Mouse (Mus musculus) heart, embryonic 16.5 days (tissue): ENCODE measurements around the gene Gphb5. TPM values are rescaled to one million over a fixed set of nuclear protein-coding genes. Genes with fewer than 3 reads are reported as not detected.

Experiments used
- ATAC-seq: fragments of 200-750 bp; cut with Nextera tagmentation; replicated peaks from 2 replicates; pipeline ENCODE4 v1.8.0; 2017; ENCODE audit warnings: moderate number of reproducible peaks; ENCODE audit not compliant: insufficient read depth, low FRiP score; ENCODE audit errors: extremely low read depth
- H3K27ac ChIP-seq: fragments of 300-500 bp; sonication (generic); 2 replicates; pipeline ENCODE4 v1.5.1; 2014; ENCODE audit warnings: mild to moderate bottlenecking, low read length, control low read depth, moderate library complexity
- H3K27me3 ChIP-seq: fragments of 300-500 bp; sonication (generic); 2 replicates; pipeline ENCODE4 v1.6.1; 2014; ENCODE audit warnings: low read length, mixed read lengths; ENCODE audit not compliant: control insufficient read depth, insufficient read depth
- H3K36me3 ChIP-seq: fragments of 300-500 bp; sonication (generic); 2 replicates; pipeline ENCODE4 v1.6.1; 2014; ENCODE audit not compliant: control insufficient read depth, insufficient read depth
- H3K4me1 ChIP-seq: fragments of 300-500 bp; sonication (generic); 2 replicates; pipeline ENCODE4 v1.6.1; 2014; ENCODE audit warnings: low read length, mixed read lengths; ENCODE audit not compliant: control insufficient read depth, insufficient read depth
- H3K4me2 ChIP-seq: fragments of 300-500 bp; sonication (generic); 2 replicates; pipeline ENCODE4 v1.6.1; 2014; ENCODE audit warnings: low read depth, mild to moderate bottlenecking, control low read depth, low read length
- H3K4me3 ChIP-seq: fragments of 300-500 bp; sonication (generic); 2 replicates; pipeline ENCODE4 v1.5.1; 2014; ENCODE audit warnings: mild to moderate bottlenecking, control low read depth, low read length
- H3K9ac ChIP-seq: fragments of 300-500 bp; sonication (generic); 2 replicates; pipeline ENCODE4 v1.6.1; 2014; ENCODE audit warnings: low read length, control low read depth
- H3K9me3 ChIP-seq: fragments of 300-500 bp; sonication (generic); replicated peaks from 2 replicates; pipeline ENCODE4 v1.6.1; 2016; ENCODE audit warnings: low read length; ENCODE audit not compliant: control insufficient read depth
- WGBS: fragments of 180-500 bp; shearing (Covaris S2); extraction: QIAGEN DNeasy Blood & Tissue Kit; methylation state at CpG from one replicate; pipeline ENCODE4 v1.1.7; 2014; 5-methylcytosine and 5-hydroxymethylcytosine counted together
- polyA plus RNA-seq: library from polyadenylated mRNA; unstranded; fragments of >200 nt; fragmentation: Nextera tagmentation; extraction: Ambion mirVana; gene quantifications from 2 replicates; pipeline ENCODE4 v1.2.1, GENCODE M21; 2015

Gene Gphb5
- polyA plus RNA-seq, 1 experiment from 2014 or later, result 0.08 TPM

GRCm38 (mm10) chr12:75365621-75366124 is 50.9 kb downstream of the Gphb5 start:
- H3K27me3 ChIP-seq, result no peaks in the 10 kb centered on the region
- 73% methylated on average over 14 of the region's 14 CpGs for WGBS
- H3K9ac ChIP-seq, result no peak overlapping the region
- peaks cover 6% of the 10 kb centered on the region; the same call in 1 of the 2 replicates for H3K4me1 ChIP-seq
- H3K27ac ChIP-seq, result no peak overlapping the region
- no peaks in the 10 kb centered on the region for H3K9me3 ChIP-seq
- H3K36me3 ChIP-seq, result no peaks in the 10 kb centered on the region; the same call in none of the 2 replicates
- no peak overlapping the region for H3K4me2 ChIP-seq
- H3K4me3 ChIP-seq, result no peak overlapping the region
- no peak for ATAC-seq

GRCm38 (mm10) chr12:75364416-75364815 is 52.2 kb downstream of the Gphb5 start:
- 91% methylated on average over 4 of the region's 4 CpGs for WGBS
- Histone ChIP-seq H3K4me2 (no peak overlapping the region), H3K27ac (no peak overlapping the region), H3K9me3 (no peaks in the 10 kb centered on the region), H3K36me3 (no peaks in the 10 kb centered on the region; the same call in none of the 2 replicates), H3K4me1 (peaks cover 9% of the 10 kb centered on the region), H3K4me3 (no peak overlapping the region), H3K9ac (no peak overlapping the region), H3K27me3 (no peaks in the 10 kb centered on the region)
- no peak for ATAC-seq

- Histone ChIP-seq H3K9me3 (no peaks in the 10 kb centered on the region), H3K27ac (no peak overlapping the region), H3K4me3 (no peak overlapping the region), H3K36me3 (no peaks in the 10 kb centered on the region; the same call in none of the 2 replicates), H3K27me3 (no peaks in the 10 kb centered on the region), H3K9ac (no peak overlapping the region), H3K4me1 (peaks cover 8% of the 10 kb centered on the region), H3K4me2 (no peak overlapping the region)
- 88% methylated on average over 16 of the region's 16 CpGs for WGBS
- ATAC-seq, result no peak
Measured at GRCm38 (mm10) chr12:75362456-75362855, 54.1 kb downstream of the Gphb5 start.

Other genes starting within 250 kb of the Gphb5 start
- not detected in 2 replicates for gene Kcnh5, start 239.4 kb downstream of the Gphb5 start, polyA plus RNA-seq
- 42.7 and 47.2 TPM in 2 replicates for gene Rhoj, start 108.5 kb downstream of the Gphb5 start, polyA plus RNA-seq
- gene Ppp2r5e, start 179.5 kb upstream of the Gphb5 start, polyA plus RNA-seq, result 7.9 and 8.3 TPM in 2 replicates